Mouse (Mus musculus) urinary bladder, postnatal 10 days (tissue): ENCODE measurements around the gene Arhgap23.

Experiments used
- DNase-seq: peaks from one replicate; pipeline ENCODE4 v3.0.0; 2022; ENCODE audit warnings: low spot score

The Arhgap23 gene

GRCm38 (mm10) chr11:97534442-97535307 is 119.3 kb downstream of the Arhgap23 start:
- DNase-seq = no peak

- no peak for DNase-seq
Observed at GRCm38 (mm10) chr11:97535308-97535630, 119.9 kb downstream of the Arhgap23 start.

GRCm38 (mm10) chr11:97535660-97536059 is 120.3 kb downstream of the Arhgap23 start:
- no peak for DNase-seq

- no peak for DNase-seq
Observed at GRCm38 (mm10) chr11:97536083-97536747, 120.9 kb downstream of the Arhgap23 start.

GRCm38 (mm10) chr11:97536835-97537579 is 121.7 kb downstream of the Arhgap23 start:
- no peak for DNase-seq

GRCm38 (mm10) chr11:97537580-97538089 is 122.3 kb downstream of the Arhgap23 start:
- no peak for DNase-seq

- DNase-seq = no peak
Observed at GRCm38 (mm10) chr11:97539622-97540021, 124.3 kb downstream of the Arhgap23 start.

- no peak for DNase-seq
Observed at GRCm38 (mm10) chr11:97540136-97540535, 124.8 kb downstream of the Arhgap23 start.

- DNase-seq = no peak
Observed at GRCm38 (mm10) chr11:97540604-97541003, 125.3 kb downstream of the Arhgap23 start.

GRCm38 (mm10) chr11:97542171-97543150 is 127.1 kb downstream of the Arhgap23 start:
- DNase-seq = no peak

GRCm38 (mm10) chr11:97543181-97543733 is 127.9 kb downstream of the Arhgap23 start:
- no peak for DNase-seq

- DNase-seq = no peak
Observed at GRCm38 (mm10) chr11:97543883-97544282, 128.6 kb downstream of the Arhgap23 start.

- no peak for DNase-seq
Observed at GRCm38 (mm10) chr11:97545808-97546560, 130.7 kb downstream of the Arhgap23 start.

GRCm38 (mm10) chr11:97546804-97547411 is 131.6 kb downstream of the Arhgap23 start:
- no peak for DNase-seq

- DNase-seq = no peak
Observed at GRCm38 (mm10) chr11:97547957-97548706, 132.8 kb downstream of the Arhgap23 start.

GRCm38 (mm10) chr11:97548757-97549156 is 133.4 kb downstream of the Arhgap23 start:
- no peak for DNase-seq
